Comparison of ENCODE assay signal across 12 mouse cellular contexts in the genomic region with DNA sequence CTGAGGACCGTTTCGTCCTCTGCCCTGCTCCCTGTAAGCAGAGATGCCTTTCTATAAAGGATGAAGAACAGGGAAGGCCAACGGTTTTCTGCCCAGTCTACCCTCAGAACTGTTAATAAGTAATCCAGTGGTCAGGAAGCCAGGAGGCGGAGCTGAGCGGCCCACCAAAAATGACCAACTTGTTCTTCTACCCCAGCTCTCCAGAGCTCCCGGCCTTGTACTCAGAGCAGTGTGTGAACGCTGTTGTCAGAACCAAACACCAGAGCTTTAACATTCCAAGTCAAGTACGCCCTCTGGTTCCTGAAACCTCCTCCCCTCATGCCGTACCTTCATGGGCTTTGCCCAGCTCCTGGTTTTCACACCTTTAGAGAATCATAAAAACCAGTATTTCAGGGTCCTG. TPM values are rescaled to one million over a fixed set of nuclear protein-coding genes. Genes with fewer than 3 reads are reported as not detected.
DNase-seq lines count a peak whose midpoint lies in the region; ATAC-seq and TF ChIP-seq lines count a peak whose summit lies in the region.
"Had no signal": no experiment of that assay in that cellular context is flagged by ENCODE, and none has a peak within 500 bp of the region (broad histone marks: within the 10 kb centered on the region; RNA-seq: fewer than 3 reads in every experiment).

No protein-coding gene starts in this region.

- ATAC-seq in embryonic facial prominence, embryonic 13.5 days (ENCODE audit: insufficient number of reproducible peaks, insufficient read depth, low FRiP score, low TSS enrichment, low read depth) = no peak
- ATAC-seq in lung, embryonic 15.5 days (ENCODE audit: borderline replicate concordance, extremely low read depth, low FRiP score, low TSS enrichment) = peak; percentile 56; the same call in 1 of the 2 replicates
- ATAC-seq in midbrain, embryonic 15.5 days (replicated peaks) = no peak
- ATAC-seq in midbrain, postnatal 0 days (ENCODE audit: low FRiP score) = no peak
- ATAC-seq: midbrain, embryonic 16.5 days had no signal

- no peak for TF ChIP-seq CTCF in midbrain, postnatal 0 days (IDR thresholded peaks at IDR 0.05)

- no peak overlapping the region for H3K4me2 ChIP-seq in embryonic facial prominence, embryonic 13.5 days
- peak overlapping the region; percentile 32 for H3K4me2 ChIP-seq in lung, embryonic 15.5 days
- no peak overlapping the region for H3K4me2 ChIP-seq in midbrain, embryonic 15.5 days
- no peak overlapping the region for H3K4me2 ChIP-seq in midbrain, postnatal 0 days (ENCODE audit: low read depth, low read length, poor library complexity, severe bottlenecking)
- H3K4me2 ChIP-seq: hindbrain, embryonic 15.5 days; limb, embryonic 13.5 days had no signal

- peaks cover 34% of the 10 kb centered on the region for H3K4me1 ChIP-seq in embryonic facial prominence, embryonic 13.5 days
- H3K4me1 ChIP-seq in embryonic facial prominence, embryonic 10.5 days = peaks cover 40% of the 10 kb centered on the region
- H3K4me1 ChIP-seq in lung, embryonic 15.5 days = peaks cover 41% of the 10 kb centered on the region
- peaks cover 15% of the 10 kb centered on the region for H3K4me1 ChIP-seq in midbrain, embryonic 15.5 days
- H3K4me1 ChIP-seq in midbrain, postnatal 0 days (ENCODE audit: insufficient read depth, low read length) = peaks cover 8% of the 10 kb centered on the region; the same call in 1 of the 2 replicates

- H3K27ac ChIP-seq in embryonic facial prominence, embryonic 13.5 days = peak overlapping the region; percentile 33; the same call in 1 of the 2 replicates
- H3K27ac ChIP-seq in embryonic facial prominence, embryonic 10.5 days (replicated peaks) = no peak overlapping the region
- H3K27ac ChIP-seq in lung, embryonic 15.5 days = peak overlapping the region; percentile 89
- H3K27ac ChIP-seq in midbrain, embryonic 15.5 days = no peak overlapping the region
- H3K27ac ChIP-seq in midbrain, postnatal 0 days (ENCODE audit: low read depth, low read length) = no peak overlapping the region
- H3K27ac ChIP-seq: hindbrain, embryonic 15.5 days; limb, embryonic 13.5 days had no signal

- H3K36me3 ChIP-seq in embryonic facial prominence, embryonic 13.5 days = 0 out of 2 replicates have a peak, but pooled peaks cover 3% of the 10 kb centered on the region
- peaks cover 22% of the 10 kb centered on the region for H3K36me3 ChIP-seq in embryonic facial prominence, embryonic 10.5 days (replicated peaks)
- no peaks in the 10 kb centered on the region for H3K36me3 ChIP-seq in lung, embryonic 15.5 days
- no peaks in the 10 kb centered on the region for H3K36me3 ChIP-seq in midbrain, embryonic 15.5 days (replicated peaks)
- H3K36me3 ChIP-seq in midbrain, postnatal 0 days (ENCODE audit: insufficient read depth, low read length) = no peaks in the 10 kb centered on the region
- H3K36me3 ChIP-seq: hindbrain, embryonic 15.5 days had no signal

- H3K9ac ChIP-seq in embryonic facial prominence, embryonic 13.5 days = no peak overlapping the region
- no peak overlapping the region for H3K9ac ChIP-seq in lung, embryonic 15.5 days
- no peak overlapping the region for H3K9ac ChIP-seq in midbrain, embryonic 15.5 days
- no peak overlapping the region for H3K9ac ChIP-seq in midbrain, postnatal 0 days (replicated peaks; ENCODE audit: low read length, poor library complexity, severe bottlenecking)
- H3K9ac ChIP-seq: hindbrain, embryonic 15.5 days; limb, embryonic 13.5 days had no signal

- DNase-seq in embryonic facial prominence, embryonic 10.5 days (ENCODE audit: low spot score) = no peak
- peak; percentile 37 to 48 for DNase-seq in kidney, postnatal 36 days
- DNase-seq in embryo, embryonic 10.5 days (ENCODE audit: low spot score) = no peak
- no peak for DNase-seq in midbrain, postnatal 0 days (ENCODE audit: low spot score)
- no peak for DNase-seq in retina, embryonic 14.5 days (ENCODE audit: low spot score)
- DNase-seq: adrenal gland, postnatal 10 days had no signal

- H3K4me3 ChIP-seq in embryonic facial prominence, embryonic 13.5 days = no peak overlapping the region
- no peak overlapping the region for H3K4me3 ChIP-seq in embryonic facial prominence, embryonic 10.5 days
- H3K4me3 ChIP-seq in lung, embryonic 15.5 days = peak overlapping the region; percentile 16
- H3K4me3 ChIP-seq in midbrain, embryonic 15.5 days = no peak overlapping the region
- no peak overlapping the region for H3K4me3 ChIP-seq in midbrain, postnatal 0 days (ENCODE audit: low read depth, low read length)
- H3K4me3 ChIP-seq: hindbrain, embryonic 15.5 days; limb, embryonic 13.5 days had no signal

- no peaks in the 10 kb centered on the region for H3K9me3 ChIP-seq in embryonic facial prominence, embryonic 13.5 days
- no peaks in the 10 kb centered on the region for H3K9me3 ChIP-seq in embryonic facial prominence, embryonic 10.5 days
- no peaks in the 10 kb centered on the region for H3K9me3 ChIP-seq in lung, embryonic 15.5 days
- no peaks in the 10 kb centered on the region for H3K9me3 ChIP-seq in midbrain, embryonic 15.5 days
- H3K9me3 ChIP-seq in midbrain, postnatal 0 days (ENCODE audit: low read length) = no peaks in the 10 kb centered on the region
- H3K9me3 ChIP-seq: hindbrain, embryonic 15.5 days; limb, embryonic 13.5 days had no signal

- WGBS in embryonic facial prominence, embryonic 13.5 days = 84% methylated on average over 9 of the region's 9 CpGs
- WGBS in embryonic facial prominence, embryonic 10.5 days = 87% methylated on average over 9 of the region's 9 CpGs
- 67% methylated on average over 9 of the region's 9 CpGs for whole genome bisulfite sequencing in lung, embryonic 15.5 days
- WGBS in midbrain, embryonic 15.5 days = 91% methylated on average over 9 of the region's 9 CpGs
- WGBS in midbrain, postnatal 0 days = 93% methylated on average over 9 of the region's 9 CpGs

- peaks cover 15% of the 10 kb centered on the region for H3K27me3 ChIP-seq in embryonic facial prominence, embryonic 13.5 days
- H3K27me3 ChIP-seq in embryonic facial prominence, embryonic 10.5 days (replicated peaks; ENCODE audit: low read depth, poor library complexity, severe bottlenecking) = peaks cover 32% of the 10 kb centered on the region
- H3K27me3 ChIP-seq in lung, embryonic 15.5 days = peaks cover 10% of the 10 kb centered on the region; the same call in 1 of the 2 replicates
- peaks cover 12% of the 10 kb centered on the region; the same call in 1 of the 2 replicates for H3K27me3 ChIP-seq in midbrain, embryonic 15.5 days (replicated peaks)
- H3K27me3 ChIP-seq in midbrain, postnatal 0 days (ENCODE audit: insufficient read depth, low read length) = peaks cover 3% of the 10 kb centered on the region; the same call in 1 of the 2 replicates

RNA-seq across cellular contexts. Expression of gene Spry1, which starts 12.8 kb away (rescaled TPM):
- polyA plus RNA-seq in embryonic facial prominence, embryonic 13.5 days (2015; fragmentation: Nextera tagmentation; extraction: Ambion mirVana) = 12.6 TPM in 2 replicates
- 17.9 and 18.4 TPM in 2 replicates for polyA plus RNA-seq in embryonic facial prominence, embryonic 10.5 days (2016; fragmentation: Nextera tagmentation; extraction: Ambion mirVana)
- polyA plus RNA-seq in lung, embryonic 15.5 days (2015; fragmentation: Nextera tagmentation; extraction: Ambion mirVana) = 15.8 and 16.7 TPM in 2 replicates
- 7.1 and 7.9 TPM in 2 replicates for polyA plus RNA-seq in midbrain, embryonic 15.5 days (2015; fragmentation: Nextera tagmentation; extraction: Ambion mirVana)
- total RNA-seq in midbrain, postnatal 0 days (2014; rRNA removed) = 24.9 and 31.9 TPM in 2 replicates
- 5.9 TPM in 2 replicates for polyA plus RNA-seq in midbrain, postnatal 0 days (2015; fragmentation: Nextera tagmentation; extraction: Ambion mirVana)

Comparison
In these comparisons a context has a peak if more than half of its experiments do, and no peak if none do; other contexts are left out.
1. H3K27ac ChIP-seq: peak in embryonic facial prominence, embryonic 13.5 days (single experiment) and lung, embryonic 15.5 days (single experiment); none in embryonic facial prominence, embryonic 10.5 days (single experiment), midbrain, embryonic 15.5 days (single experiment) and midbrain, postnatal 0 days (single experiment).
2. DNase-seq: peak in kidney, postnatal 36 days (2 of 2); none in embryonic facial prominence, embryonic 10.5 days (single experiment), embryo, embryonic 10.5 days (single experiment), midbrain, postnatal 0 days (single experiment) and retina, embryonic 14.5 days (single experiment).